Mouse (Mus musculus) liver, adult 2 months (tissue): Measurements from ENCODE around the gene Mrps23. TPM values are rescaled to one million over a fixed set of nuclear protein-coding genes. Genes with fewer than 3 reads are reported as not detected.

Experiments used
- DNase-seq: peaks from one replicate; pipeline ENCODE4 v3.0.0-alpha.2; 2011; ENCODE audit warnings: low read depth, low spot score; ENCODE audit errors: extremely low read depth
- H3K27ac ChIP-seq: fragments of 200-500 bp; replicated peaks from 2 replicates; pipeline ENCODE4 v1.5.1; 2012; ENCODE audit warnings: low read depth, mild to moderate bottlenecking, control low read depth, inconsistent platforms, low read length; ENCODE audit not compliant: insufficient read depth
- H3K27me3 ChIP-seq: fragments of 200-500 bp; 2 replicates; pipeline ENCODE4 v1.6.1; 2012; ENCODE audit warnings: mild to moderate bottlenecking, moderate library complexity, low read length, inconsistent platforms; ENCODE audit not compliant: control insufficient read depth, insufficient read depth
- H3K36me3 ChIP-seq: fragments of 200-500 bp; 2 replicates; pipeline ENCODE4 v1.6.1; 2012; ENCODE audit warnings: low read length, inconsistent platforms; ENCODE audit not compliant: control insufficient read depth, insufficient read depth
- H3K4me1 ChIP-seq: fragments of 200-500 bp; 2 replicates; pipeline ENCODE4 v1.6.1; 2011; ENCODE audit warnings: low read length; ENCODE audit not compliant: control insufficient read depth, insufficient read depth
- H3K4me3 ChIP-seq: fragments of 200-500 bp; 2 replicates; pipeline ENCODE4 v1.5.1; 2011; ENCODE audit warnings: low read depth, mild to moderate bottlenecking, control low read depth, low read length, moderate library complexity; ENCODE audit not compliant: insufficient read depth
- H3K79me2 ChIP-seq: fragments of 200-500 bp; 2 replicates; pipeline ENCODE4 v1.6.1; 2012; ENCODE audit warnings: inconsistent platforms, mild to moderate bottlenecking, low read length, moderate library complexity; ENCODE audit not compliant: control insufficient read depth, insufficient read depth
- H3K9ac ChIP-seq: fragments of 200-500 bp; 2 replicates; pipeline ENCODE4 v1.6.1; 2012; ENCODE audit warnings: low read depth, mild to moderate bottlenecking, control low read depth, inconsistent platforms, low read length
- CTCF ChIP-seq: fragments of 200-500 bp; IDR thresholded peaks from 2 replicates; pipeline ENCODE4 v1.5.1; 2011; ENCODE audit warnings: low read depth, low read length, control low read depth
- POLR2A ChIP-seq: fragments of 200-500 bp; IDR thresholded peaks from 2 replicates; pipeline ENCODE4 v1.6.1; 2011; ENCODE audit warnings: low read length, control low read depth; ENCODE audit not compliant: insufficient read depth; ENCODE audit errors: extremely low read depth
- WGBS: fragments of 180-500 bp; shearing (Covaris S2); methylation state at CpG from one replicate; pipeline ENCODE4 v1.1.7; 2018; 5-methylcytosine and 5-hydroxymethylcytosine counted together
- polyA plus RNA-seq: library from polyadenylated mRNA; depleted of rRNA; stranded (reverse); fragments of >200 nt; gene quantifications from 2 replicates; pipeline ENCODE4 v1.2.3, GENCODE M21; 2012
- total RNA-seq: library from RNA; depleted of rRNA; stranded (reverse); fragments of >200 nt; gene quantifications from 2 replicates; pipeline ENCODE4 v1.2.3, GENCODE M21; 2014

Mrps23 gene
- total and polyA plus RNA-seq, 2 experiments, result 21.6 to 28.8 TPM

- H3K27me3 ChIP-seq, result no peaks in the 10 kb centered on the region
- WGBS, result 78% methylated on average over 17 of the region's 17 CpGs
- H3K36me3 ChIP-seq, result no peaks in the 10 kb centered on the region
- H3K79me2 ChIP-seq, result no peaks in the 10 kb centered on the region
- peaks cover 12% of the 10 kb centered on the region; the same call in 1 of the 2 replicates for H3K4me1 ChIP-seq
- DNase-seq, result peak; percentile 23
- H3K4me3 ChIP-seq, result no peak overlapping the region
- no peak for TF ChIP-seq CTCF
- no peak for TF ChIP-seq POLR2A
- peak overlapping the region; percentile 12; the same call in 1 of the 2 replicates for H3K27ac ChIP-seq
- no peak overlapping the region for H3K9ac ChIP-seq
Observed at GRCm38 (mm10) chr11:88233528-88234427, 29.6 kb downstream of the Mrps23 start.

- DNase-seq, result no peak
- Histone ChIP-seq H3K27me3 (no peaks in the 10 kb centered on the region), H3K36me3 (no peaks in the 10 kb centered on the region), H3K9ac (no peak overlapping the region), H3K27ac (peak overlapping the region; percentile 44; the same call in 1 of the 2 replicates), H3K4me3 (no peak overlapping the region), H3K79me2 (no peaks in the 10 kb centered on the region), H3K4me1 (peaks cover 12% of the 10 kb centered on the region; the same call in 1 of the 2 replicates)
- 57% methylated on average over 4 of the region's 4 CpGs for WGBS
- TF ChIP-seq CTCF, result no peak
- TF ChIP-seq POLR2A, result no peak
Observed at GRCm38 (mm10) chr11:88234789-88235188, 30.6 kb downstream of the Mrps23 start.

- H3K9ac ChIP-seq, result peak overlapping the region; percentile 61
- peak overlapping the region; percentile 80 for H3K27ac ChIP-seq
- WGBS, result 25% methylated on average over 23 of the region's 23 CpGs
Observed at GRCm38 (mm10) chr11:88235221-88236203, 31.3 kb downstream of the Mrps23 start.

DNA sequence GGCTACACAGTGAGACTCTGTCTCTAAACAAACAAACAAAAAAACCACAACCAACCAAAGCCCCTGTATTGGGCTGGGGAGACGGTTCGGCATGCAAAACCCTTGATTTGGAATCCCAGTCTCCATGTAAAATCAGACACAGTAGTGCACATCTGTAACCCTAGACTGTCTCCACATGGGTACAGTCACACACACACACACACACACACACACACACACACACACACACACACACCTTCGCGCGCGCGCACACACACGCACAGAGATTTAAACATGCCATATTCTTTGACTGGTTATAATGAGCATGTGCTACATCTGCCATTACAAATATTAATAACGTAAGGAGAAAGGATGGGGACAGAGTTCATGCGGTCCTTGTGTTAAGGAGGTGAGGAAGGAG is 36.1 kb downstream of the Mrps23 start:
- no peaks in the 10 kb centered on the region for H3K36me3 ChIP-seq
- no peak overlapping the region for H3K4me3 ChIP-seq
- WGBS, result 96% methylated on average over 10 of the region's 10 CpGs
- no peak for DNase-seq
- peaks cover 9% of the 10 kb centered on the region; the same call in 1 of the 2 replicates for H3K4me1 ChIP-seq
- no peaks in the 10 kb centered on the region for H3K79me2 ChIP-seq
- no peak overlapping the region for H3K27ac ChIP-seq
- TF ChIP-seq POLR2A (no peak), CTCF (no peak)
- H3K27me3 ChIP-seq, result no peaks in the 10 kb centered on the region
- no peak overlapping the region for H3K9ac ChIP-seq

More at GRCm38 (mm10) chr11:88235221-88236203, 31.3 kb downstream of the Mrps23 start:
- Histone ChIP-seq H3K4me1 (peaks cover 12% of the 10 kb centered on the region; the same call in 1 of the 2 replicates), H3K36me3 (no peaks in the 10 kb centered on the region), H3K27me3 (no peaks in the 10 kb centered on the region), H3K79me2 (no peaks in the 10 kb centered on the region), H3K4me3 (peak overlapping the region; percentile 46)
- DNase-seq, result peak; percentile 83
- no peak for TF ChIP-seq CTCF
- TF ChIP-seq POLR2A, result no peak

- WGBS, result 76% methylated on average over 10 of the region's 10 CpGs
Observed at GRCm38 (mm10) chr11:88240736-88241353, 36.7 kb downstream of the Mrps23 start.

More at GRCm38 (mm10) chr11:88240736-88241353, 36.7 kb downstream of the Mrps23 start:
- Histone ChIP-seq H3K4me1 (peaks cover 8% of the 10 kb centered on the region; the same call in 1 of the 2 replicates), H3K9ac (no peak overlapping the region), H3K27me3 (no peaks in the 10 kb centered on the region), H3K4me3 (no peak overlapping the region), H3K27ac (no peak overlapping the region), H3K79me2 (no peaks in the 10 kb centered on the region), H3K36me3 (no peaks in the 10 kb centered on the region)
- TF ChIP-seq CTCF (no peak), POLR2A (no peak)
- no peak for DNase-seq
